Mouse (Mus musculus) embryonic facial prominence, embryonic 13.5 days (tissue): Measurements from ENCODE around the gene Gng4. TPM values are rescaled to one million over a fixed set of nuclear protein-coding genes. Genes with fewer than 3 reads are reported as not detected.

ENCODE experiments used
- ATAC-seq: fragments of 200-750 bp; cut with Nextera tagmentation; 2 replicates; pipeline ENCODE4 v1.8.0; 2017; ENCODE audit warnings: low read depth; ENCODE audit not compliant: insufficient number of reproducible peaks, insufficient read depth, low FRiP score, low TSS enrichment
- H3K27ac ChIP-seq: fragments of 300-500 bp; sonication (generic); 2 replicates; pipeline ENCODE4 v1.5.1; 2015; ENCODE audit warnings: moderate library complexity, mild to moderate bottlenecking, inconsistent platforms
- H3K27me3 ChIP-seq: fragments of 300-500 bp; sonication (generic); 2 replicates; pipeline ENCODE4 v1.6.1; 2015; ENCODE audit warnings: mild to moderate bottlenecking, inconsistent platforms
- H3K36me3 ChIP-seq: fragments of 300-500 bp; sonication (generic); 2 replicates; pipeline ENCODE4 v1.6.1; 2015; ENCODE audit warnings: mild to moderate bottlenecking, inconsistent platforms
- H3K4me1 ChIP-seq: fragments of 300-500 bp; sonication (generic); 2 replicates; pipeline ENCODE4 v1.6.1; 2015; ENCODE audit warnings: inconsistent platforms
- H3K4me2 ChIP-seq: fragments of 300-500 bp; sonication (generic); 2 replicates; pipeline ENCODE4 v1.6.1; 2015; ENCODE audit warnings: moderate library complexity, mild to moderate bottlenecking, inconsistent platforms
- H3K4me3 ChIP-seq: fragments of 300-500 bp; sonication (generic); 2 replicates; pipeline ENCODE4 v1.5.1; 2015; ENCODE audit warnings: mild to moderate bottlenecking, inconsistent platforms
- H3K9ac ChIP-seq: fragments of 300-500 bp; sonication (generic); 2 replicates; pipeline ENCODE4 v1.6.1; 2015; ENCODE audit warnings: mild to moderate bottlenecking, inconsistent platforms
- H3K9me3 ChIP-seq: fragments of 300-500 bp; sonication (generic); 2 replicates; pipeline ENCODE4 v1.6.1; 2016; ENCODE audit warnings: inconsistent platforms
- WGBS: fragments of 180-500 bp; shearing (Covaris S2); methylation state at CpG from one replicate; pipeline ENCODE4 v1.1.7; 2015; ENCODE audit warnings: mixed read lengths; 5-methylcytosine and 5-hydroxymethylcytosine counted together
- polyA plus RNA-seq: library from polyadenylated mRNA; unstranded; fragments of >200 nt; fragmentation: Nextera tagmentation; extraction: Ambion mirVana; gene quantifications from 2 replicates; pipeline ENCODE4 v1.2.1, GENCODE M21; 2015

Gene Gng4
- polyA plus RNA-seq, 1 experiment from 2014 or later = 6.0 TPM

DNA sequence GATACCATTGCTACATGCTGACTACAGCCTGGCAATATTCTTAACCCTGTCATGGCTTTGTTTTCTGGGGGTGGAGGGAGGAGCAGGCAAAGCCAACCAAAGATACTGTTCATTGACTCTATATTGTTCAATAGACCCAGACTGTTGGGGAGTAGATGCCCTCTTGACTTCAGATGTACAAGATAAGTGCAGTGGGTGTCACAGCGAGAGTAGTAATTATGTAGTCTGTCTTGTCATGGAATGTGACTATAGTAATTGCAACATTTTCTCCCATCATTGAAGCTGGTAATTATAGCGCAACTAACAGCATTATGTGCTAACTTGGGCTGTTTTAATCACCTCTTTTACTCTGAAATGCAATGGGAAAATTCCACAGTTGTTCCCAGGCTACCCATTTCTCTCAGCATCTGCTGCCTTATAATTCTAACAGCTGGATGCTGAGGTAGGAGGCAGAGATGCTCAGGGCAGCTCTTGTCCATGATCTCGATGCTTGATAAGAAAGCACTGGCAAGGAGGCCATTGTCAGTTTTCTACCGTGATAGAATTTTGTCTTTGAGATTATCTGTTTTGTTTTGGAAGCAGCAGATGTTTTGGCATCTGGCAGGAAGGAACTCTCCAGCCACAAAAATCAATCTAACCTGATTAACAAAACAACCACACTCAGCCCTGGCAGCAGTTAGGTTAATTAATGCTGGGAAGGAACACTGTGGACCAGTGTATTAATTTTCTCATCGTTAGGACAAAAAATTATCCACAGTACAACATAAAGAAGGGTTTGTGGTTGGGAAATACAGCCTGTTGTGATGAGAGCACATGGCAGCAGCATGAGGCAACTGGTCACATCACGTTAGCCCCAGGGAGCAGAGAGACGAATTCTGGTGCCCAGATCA, 36.6 kb downstream of the Gng4 start:
- H3K4me3 ChIP-seq = no peak overlapping the region
- no peaks in the 10 kb centered on the region for H3K36me3 ChIP-seq
- no peaks in the 10 kb centered on the region for H3K4me1 ChIP-seq
- H3K27ac ChIP-seq = no peak overlapping the region
- WGBS = 58% methylated on average over 7 of the region's 7 CpGs
- ATAC-seq = no peak
- no peak overlapping the region for H3K9ac ChIP-seq
- no peaks in the 10 kb centered on the region for H3K27me3 ChIP-seq
- H3K9me3 ChIP-seq = no peaks in the 10 kb centered on the region
- no peak overlapping the region for H3K4me2 ChIP-seq

GRCm38 (mm10) chr13:13824946-13825345, 41.1 kb downstream of the Gng4 start:
- H3K4me3 ChIP-seq = no peak overlapping the region
- no peaks in the 10 kb centered on the region for H3K9me3 ChIP-seq
- no peaks in the 10 kb centered on the region for H3K36me3 ChIP-seq
- no peak overlapping the region for H3K27ac ChIP-seq
- H3K27me3 ChIP-seq = no peaks in the 10 kb centered on the region
- WGBS = 84% methylated on average over 7 of the region's 7 CpGs
- H3K4me2 ChIP-seq = no peak overlapping the region
- no peaks in the 10 kb centered on the region for H3K4me1 ChIP-seq
- no peak overlapping the region for H3K9ac ChIP-seq
- ATAC-seq = no peak

DNA sequence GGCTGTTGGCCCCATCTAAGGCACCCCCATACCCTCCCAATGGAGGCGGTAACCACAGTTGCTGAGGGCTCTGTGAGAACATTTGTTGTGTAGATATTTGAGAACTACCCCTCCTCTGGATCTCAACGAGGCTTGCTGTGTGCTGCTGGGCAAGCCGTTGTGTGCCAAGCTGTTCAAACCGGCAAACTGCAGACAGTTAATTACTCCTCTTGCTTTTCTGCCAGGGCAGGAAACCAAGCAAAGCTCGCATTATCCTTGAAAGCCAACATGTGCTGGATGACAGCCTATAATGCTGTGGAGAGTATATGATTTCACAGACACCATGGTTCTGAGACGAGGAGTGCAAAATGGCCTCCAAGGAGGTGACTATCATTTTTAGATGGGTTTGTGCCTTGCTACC, 42.7 kb downstream of the Gng4 start:
- no peak overlapping the region for H3K4me2 ChIP-seq
- H3K27ac ChIP-seq = no peak overlapping the region
- no peaks in the 10 kb centered on the region for H3K4me1 ChIP-seq
- H3K4me3 ChIP-seq = no peak overlapping the region
- no peak for ATAC-seq
- no peaks in the 10 kb centered on the region for H3K36me3 ChIP-seq
- WGBS = 74% methylated on average over 6 of the region's 6 CpGs
- no peak overlapping the region for H3K9ac ChIP-seq
- no peaks in the 10 kb centered on the region for H3K27me3 ChIP-seq
- no peaks in the 10 kb centered on the region for H3K9me3 ChIP-seq

- no peaks in the 10 kb centered on the region for H3K27me3 ChIP-seq
- H3K4me1 ChIP-seq = no peaks in the 10 kb centered on the region
- no peak overlapping the region for H3K4me2 ChIP-seq
- no peak overlapping the region for H3K27ac ChIP-seq
- H3K9ac ChIP-seq = no peak overlapping the region
- H3K9me3 ChIP-seq = no peaks in the 10 kb centered on the region
- 24% methylated on average over 1 of the region's 1 CpGs for WGBS
- H3K36me3 ChIP-seq = no peaks in the 10 kb centered on the region
- H3K4me3 ChIP-seq = no peak overlapping the region
- no peak for ATAC-seq
These were observed 44.3 kb downstream of the Gng4 start for GRCm38 (mm10) chr13:13828125-13828524.

GRCm38 (mm10) chr13:13830469-13831074, 46.7 kb downstream of the Gng4 start:
- Histone ChIP-seq H3K4me3 (no peak overlapping the region), H3K36me3 (no peaks in the 10 kb centered on the region), H3K4me1 (no peaks in the 10 kb centered on the region), H3K9me3 (no peaks in the 10 kb centered on the region; the same call in 1 of the 2 replicates), H3K4me2 (no peak overlapping the region), H3K27ac (no peak overlapping the region), H3K27me3 (no peaks in the 10 kb centered on the region), H3K9ac (no peak overlapping the region)
- WGBS = 32% methylated on average over 4 of the region's 4 CpGs
- ATAC-seq = no peak

DNA sequence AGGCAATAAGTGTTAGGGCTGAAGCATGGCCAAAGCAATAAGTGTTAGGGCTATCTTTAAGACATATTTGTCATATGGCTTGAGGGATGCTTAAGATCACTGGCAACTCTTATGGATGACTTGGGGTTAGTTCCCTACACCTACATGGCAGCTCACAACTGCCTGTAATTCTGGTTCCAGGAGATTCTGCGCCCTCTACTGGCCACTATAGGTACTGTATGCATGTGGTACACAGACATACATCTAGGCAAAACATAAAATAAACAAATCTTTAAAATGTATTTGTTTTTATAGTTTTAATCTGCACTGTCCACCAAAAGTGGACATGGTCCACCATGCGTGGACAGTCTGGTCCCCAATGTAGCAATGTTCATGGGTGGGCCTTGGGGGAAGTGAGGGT, 51.3 kb downstream of the Gng4 start:
- WGBS = 64% methylated on average over 2 of the region's 2 CpGs

DNA sequence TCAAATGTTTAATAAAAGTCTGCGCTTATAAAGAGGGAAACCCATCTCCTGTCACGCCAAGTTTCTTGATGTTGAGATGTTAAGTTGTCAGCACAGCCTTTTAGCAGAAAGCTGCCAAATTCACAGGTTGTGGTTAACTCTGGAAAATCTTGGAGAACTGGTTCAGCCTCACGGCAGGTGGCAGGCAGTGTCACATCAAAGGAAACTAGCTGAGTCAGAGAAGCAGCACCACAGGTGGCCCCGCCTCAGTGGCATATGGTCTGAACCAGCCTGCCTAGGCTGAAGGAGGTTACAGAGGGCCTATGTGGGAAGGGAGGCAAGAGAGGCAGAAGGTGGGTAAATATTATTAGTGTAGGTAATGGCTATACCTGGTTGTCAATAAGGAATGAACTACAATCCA, 61.2 kb downstream of the Gng4 start:
- no peak for ATAC-seq
- no peaks in the 10 kb centered on the region for H3K4me1 ChIP-seq
- no peak overlapping the region for H3K27ac ChIP-seq
- H3K4me3 ChIP-seq = no peak overlapping the region
- no peaks in the 10 kb centered on the region for H3K36me3 ChIP-seq
- no peak overlapping the region for H3K9ac ChIP-seq
- no peak overlapping the region for H3K4me2 ChIP-seq
- WGBS = 61% methylated on average over 4 of the region's 4 CpGs
- peaks cover 3% of the 10 kb centered on the region; the same call in 1 of the 2 replicates for H3K9me3 ChIP-seq
- H3K27me3 ChIP-seq = no peaks in the 10 kb centered on the region

More for the DNA sequence above, 51.3 kb downstream of the Gng4 start:
- H3K9ac ChIP-seq = no peak overlapping the region
- no peaks in the 10 kb centered on the region for H3K4me1 ChIP-seq
- ATAC-seq = no peak; the same call in 1 of the 2 replicates
- H3K27ac ChIP-seq = no peak overlapping the region
- H3K4me3 ChIP-seq = no peak overlapping the region
- no peaks in the 10 kb centered on the region for H3K36me3 ChIP-seq
- no peaks in the 10 kb centered on the region for H3K27me3 ChIP-seq
- no peak overlapping the region for H3K4me2 ChIP-seq
- peaks cover 5% of the 10 kb centered on the region for H3K9me3 ChIP-seq

- H3K27ac ChIP-seq = no peak overlapping the region
- no peaks in the 10 kb centered on the region for H3K36me3 ChIP-seq
- peaks cover 3% of the 10 kb centered on the region; the same call in 1 of the 2 replicates for H3K9me3 ChIP-seq
- ATAC-seq = no peak
- H3K4me1 ChIP-seq = no peaks in the 10 kb centered on the region
- 76% methylated on average over 3 of the region's 3 CpGs for WGBS
- H3K9ac ChIP-seq = no peak overlapping the region
- H3K27me3 ChIP-seq = no peaks in the 10 kb centered on the region
- H3K4me3 ChIP-seq = no peak overlapping the region
- H3K4me2 ChIP-seq = no peak overlapping the region
These were observed 63.3 kb downstream of the Gng4 start for GRCm38 (mm10) chr13:13847075-13847599.

DNA sequence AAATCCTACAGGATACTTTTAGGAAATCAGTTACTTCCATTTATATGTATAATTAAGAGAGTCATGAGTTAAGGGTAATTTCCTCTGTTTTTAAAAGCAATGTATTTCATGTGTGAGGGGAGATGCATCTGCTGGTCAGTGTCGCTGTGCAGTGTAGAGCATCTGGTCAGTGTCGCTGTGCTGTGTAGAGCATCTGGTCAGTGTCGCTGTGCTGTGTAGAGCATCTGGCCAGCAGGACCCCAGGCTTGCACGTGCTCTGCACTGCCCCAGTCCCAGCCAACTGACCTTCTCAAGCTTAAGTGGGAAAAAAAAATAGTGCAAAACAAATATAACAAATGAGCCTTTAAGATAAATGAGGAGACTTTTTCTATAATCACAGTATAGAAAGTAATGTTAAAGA, 73.3 kb downstream of the Gng4 start:
- Histone ChIP-seq H3K9ac (no peak overlapping the region), H3K4me1 (no peaks in the 10 kb centered on the region), H3K9me3 (no peaks in the 10 kb centered on the region), H3K36me3 (no peaks in the 10 kb centered on the region), H3K4me2 (no peak overlapping the region), H3K4me3 (no peak overlapping the region), H3K27me3 (no peaks in the 10 kb centered on the region), H3K27ac (no peak overlapping the region)
- WGBS = 61% methylated on average over 4 of the region's 4 CpGs
- ATAC-seq = no peak

DNA sequence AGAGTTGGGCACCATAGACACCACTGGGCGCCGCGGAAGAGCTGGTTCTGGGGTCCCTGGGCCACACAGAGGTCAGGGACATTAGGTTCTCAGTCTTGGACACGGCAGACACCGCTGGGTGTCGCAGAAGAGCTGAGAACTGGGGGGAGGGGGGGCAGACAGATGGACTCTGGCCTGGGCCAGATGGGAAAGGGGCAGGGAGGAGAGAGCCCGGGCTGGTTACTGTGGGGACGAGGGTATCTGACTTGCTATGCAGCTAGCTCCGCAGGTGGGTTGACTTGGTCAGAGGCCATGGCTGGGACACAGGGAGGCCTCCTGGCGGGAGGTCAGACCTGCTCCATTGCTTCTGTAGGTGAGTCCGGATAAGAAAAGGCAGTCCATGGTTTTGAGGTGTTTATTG, 78.5 kb downstream of the Gng4 start:
- no peak overlapping the region for H3K9ac ChIP-seq
- 62% methylated on average over 11 of the region's 11 CpGs for WGBS
- H3K27me3 ChIP-seq = no peaks in the 10 kb centered on the region
- H3K36me3 ChIP-seq = no peaks in the 10 kb centered on the region
- no peaks in the 10 kb centered on the region for H3K4me1 ChIP-seq
- no peak overlapping the region for H3K27ac ChIP-seq
- no peak for ATAC-seq
- H3K4me2 ChIP-seq = no peak overlapping the region
- H3K9me3 ChIP-seq = no peaks in the 10 kb centered on the region
- H3K4me3 ChIP-seq = no peak overlapping the region

DNA sequence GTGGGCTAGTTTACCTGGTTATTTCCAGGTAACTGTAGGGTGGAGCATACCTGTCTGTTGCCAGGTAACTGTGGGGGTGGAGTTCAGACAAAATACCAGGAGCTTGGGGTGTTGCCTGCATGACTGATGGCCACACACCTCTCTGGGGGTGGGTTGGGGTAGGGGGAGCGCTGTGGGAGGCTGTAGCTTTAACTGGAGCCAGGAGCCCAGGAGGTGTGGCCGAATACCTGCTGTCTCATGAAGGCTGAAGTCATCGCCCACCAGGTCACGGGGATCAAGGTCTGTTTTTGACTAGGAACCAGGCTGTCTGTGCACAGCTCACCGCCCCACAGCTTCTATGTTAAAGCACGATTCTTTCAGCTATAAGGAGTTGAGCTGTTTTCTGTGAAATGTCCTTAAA, 79.1 kb downstream of the Gng4 start:
- Histone ChIP-seq H3K4me2 (no peak overlapping the region), H3K36me3 (no peaks in the 10 kb centered on the region), H3K4me1 (no peaks in the 10 kb centered on the region), H3K9ac (no peak overlapping the region), H3K27ac (no peak overlapping the region), H3K4me3 (no peak overlapping the region), H3K27me3 (no peaks in the 10 kb centered on the region), H3K9me3 (no peaks in the 10 kb centered on the region)
- ATAC-seq = no peak
- 44% methylated on average over 6 of the region's 6 CpGs for whole genome bisulfite sequencing

GRCm38 (mm10) chr13:13866339-13866738, 82.5 kb downstream of the Gng4 start:
- no peaks in the 10 kb centered on the region for H3K27me3 ChIP-seq
- WGBS = 69% methylated on average over 2 of the region's 2 CpGs
- no peaks in the 10 kb centered on the region for H3K36me3 ChIP-seq
- no peak overlapping the region for H3K4me2 ChIP-seq
- no peak overlapping the region for H3K9ac ChIP-seq
- no peak overlapping the region for H3K4me3 ChIP-seq
- H3K9me3 ChIP-seq = no peaks in the 10 kb centered on the region
- no peaks in the 10 kb centered on the region for H3K4me1 ChIP-seq
- H3K27ac ChIP-seq = no peak overlapping the region
- ATAC-seq = no peak
